Mouse (Mus musculus): ENCODE measurements around the gene Ctf2.
"Not testable (repeated sequence)": the region's sequence is repeated elsewhere in the genome, so short reads cannot be mapped to it uniquely, and the experiment has no call there.

The Ctf2 gene

DNA sequence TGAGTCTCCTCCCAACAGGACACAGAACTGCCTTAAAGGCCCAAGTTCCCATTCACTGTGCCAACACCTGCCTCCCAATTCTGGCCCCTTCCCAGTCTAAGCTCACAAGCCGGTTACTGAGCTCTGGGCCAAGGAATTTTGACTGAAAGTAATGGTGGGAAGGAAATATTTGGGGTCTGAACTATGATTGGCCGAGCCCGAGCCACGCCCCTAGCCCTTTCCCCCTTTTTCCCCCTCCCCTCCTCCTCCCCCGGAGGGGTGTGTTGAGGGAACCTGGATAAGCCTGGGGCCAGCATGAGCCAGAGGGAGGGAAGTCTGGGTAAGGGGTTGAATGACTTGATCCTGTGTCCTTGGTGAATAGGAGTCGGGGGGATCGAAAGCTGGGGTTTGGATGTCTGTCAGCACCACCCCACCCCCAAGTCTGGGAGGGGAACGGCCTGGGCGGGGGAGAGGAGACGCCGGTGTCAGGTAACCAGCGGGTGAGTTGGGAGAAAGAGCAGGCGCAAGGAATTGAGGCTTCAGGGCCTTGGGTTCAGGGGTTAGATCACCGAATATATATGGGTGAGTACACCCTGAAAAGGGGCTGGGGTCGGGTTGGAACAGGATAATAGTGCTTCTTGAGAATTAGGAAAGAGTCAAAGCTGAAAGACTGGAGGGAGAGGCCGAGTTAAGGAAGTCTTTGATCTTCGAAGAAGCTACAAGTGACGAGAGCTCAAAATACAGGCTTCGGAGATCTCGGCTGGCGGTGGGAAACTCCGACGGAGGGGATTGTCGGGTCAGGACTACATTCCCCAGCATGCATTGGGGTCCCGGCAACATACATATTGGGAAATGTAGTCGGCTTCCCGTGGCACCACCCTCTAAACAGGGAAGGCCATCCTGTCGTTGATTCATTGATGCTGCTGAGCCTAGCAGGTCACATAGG, 19.2 kb downstream of the Ctf2 start, which contains the start of gene Ctf1:
Ctf1 (plus strand) TSS at position 276 of the 925 bp plus-strand sequence.
- peak; percentile 86 for DNase-seq (ENCODE audit: low spot score)

DNA sequence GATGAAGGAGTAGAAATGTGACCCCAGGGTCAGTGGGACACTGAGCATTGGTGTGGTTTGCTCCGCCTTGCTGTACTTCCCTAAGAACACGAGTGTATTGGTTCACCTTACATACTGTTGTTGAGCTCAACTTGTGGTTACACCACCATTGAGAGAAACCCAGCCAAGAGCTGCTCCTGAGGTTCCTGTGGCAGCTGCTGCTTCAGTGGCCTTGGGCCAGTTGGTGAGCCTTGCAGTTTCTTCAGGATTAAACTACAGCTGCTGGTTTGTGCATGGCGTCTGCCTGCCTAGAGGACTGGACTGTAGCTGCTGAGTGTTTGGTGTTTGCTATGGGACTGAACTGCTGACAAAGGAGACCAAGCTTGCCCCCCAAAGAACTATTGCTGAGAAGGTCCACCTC, 20.5 kb downstream of the Ctf2 start:
- no peak for DNase-seq (ENCODE audit: low spot score)

DNA sequence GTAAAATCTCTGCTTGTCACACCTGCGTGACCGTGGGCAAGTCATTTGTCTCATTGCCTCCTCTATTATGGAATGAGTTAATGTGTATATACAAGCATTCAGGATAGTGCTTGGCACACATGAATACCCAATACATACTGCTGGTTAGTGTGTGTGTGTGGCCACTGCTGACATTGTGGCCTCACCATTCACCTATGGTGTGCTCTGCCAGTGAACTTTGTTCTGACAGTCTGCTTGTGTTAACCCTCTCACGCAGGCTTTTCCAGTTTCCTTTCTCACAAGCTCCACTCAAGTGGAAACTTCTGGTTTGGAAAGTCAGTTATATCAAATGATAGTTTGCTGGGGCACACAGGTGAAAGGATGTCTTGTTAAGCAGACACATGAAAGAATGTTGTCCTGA, 20.9 kb downstream of the Ctf2 start:
- DNase-seq (ENCODE audit: low spot score): no peak

DNA sequence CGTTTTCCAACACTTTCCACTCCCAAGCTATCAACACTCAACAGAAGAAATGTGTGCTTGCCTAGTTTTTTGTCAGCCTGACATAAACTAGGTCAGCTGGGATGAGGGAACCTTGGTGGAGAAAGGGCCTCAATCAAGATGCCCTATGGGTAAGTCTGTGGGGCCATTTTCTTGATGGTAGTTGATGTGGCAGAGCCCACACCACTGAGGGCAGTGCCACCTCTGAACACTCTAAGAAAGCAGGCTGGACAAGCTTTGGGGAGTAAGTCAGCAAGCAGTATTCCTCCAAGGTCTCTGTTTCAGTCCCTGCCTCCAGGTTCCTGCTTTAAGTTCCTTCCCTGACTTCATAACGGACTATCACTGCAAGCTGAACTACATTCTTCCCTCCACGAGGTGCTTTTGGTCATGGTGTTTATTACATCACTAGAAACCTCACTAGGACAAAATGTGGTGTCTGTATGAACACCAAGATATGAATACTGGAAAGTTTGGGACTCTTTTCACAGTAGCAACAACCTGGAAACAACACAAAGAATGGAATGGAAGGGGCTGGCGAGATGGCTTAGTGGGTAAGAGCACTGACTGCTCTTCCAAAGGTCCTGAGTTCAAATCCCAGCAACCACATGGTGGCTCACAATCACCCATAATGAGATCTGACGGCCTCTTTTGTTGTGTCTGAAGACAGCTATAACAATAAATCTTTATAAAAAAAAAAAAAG, 22.5 kb downstream of the Ctf2 start:
- no peak for DNase-seq (ENCODE audit: low spot score)

DNA sequence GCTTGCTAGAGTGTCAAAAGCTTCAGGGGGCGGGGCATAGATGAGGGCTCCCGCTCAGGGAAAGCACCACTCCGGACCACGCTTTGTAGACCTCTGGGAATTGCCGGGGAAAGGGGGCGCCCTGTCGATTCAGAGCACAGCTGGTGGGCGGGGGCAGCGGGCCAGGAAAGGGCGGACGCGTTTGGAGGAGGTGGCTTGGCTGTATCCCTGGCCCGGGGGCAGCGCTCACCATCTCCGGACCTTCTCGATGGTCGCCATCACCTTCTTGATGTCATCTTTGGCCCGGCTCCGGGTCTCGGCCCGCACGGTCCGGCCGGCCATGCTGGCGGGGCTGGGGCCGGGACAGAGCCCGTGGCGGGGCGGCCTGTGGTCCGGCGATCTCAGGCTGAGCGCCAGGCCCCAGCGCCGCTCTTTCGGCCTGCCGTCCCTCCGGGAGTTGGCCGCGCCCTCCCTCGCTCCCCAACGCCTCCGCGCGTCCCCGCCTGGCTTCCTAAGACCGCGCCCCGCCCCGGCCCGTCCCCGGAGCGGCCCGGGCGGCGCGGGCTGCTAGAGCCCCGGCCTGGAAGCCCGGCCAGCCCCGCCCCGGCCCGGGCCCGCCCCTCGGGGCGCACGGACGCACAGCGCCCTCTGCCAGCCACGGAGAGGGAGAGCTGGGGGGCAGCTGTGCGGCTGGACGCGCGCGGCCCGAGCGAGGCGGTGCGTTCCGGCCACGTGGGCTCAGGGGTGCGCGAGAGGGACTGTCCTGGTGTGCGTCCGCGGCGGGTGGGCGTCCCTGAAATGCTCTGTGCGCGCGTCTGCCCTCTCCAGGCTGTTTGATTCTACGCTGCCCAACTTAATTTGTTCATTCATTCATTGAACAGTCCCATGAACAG, 23.5 kb downstream of the Ctf2 start, which contains the start of gene Bcl7c:
Bcl7c (minus strand) TSS at position 727 of the 872 bp plus-strand sequence.
- DNase-seq (ENCODE audit: low spot score): peak; percentile 95

DNA sequence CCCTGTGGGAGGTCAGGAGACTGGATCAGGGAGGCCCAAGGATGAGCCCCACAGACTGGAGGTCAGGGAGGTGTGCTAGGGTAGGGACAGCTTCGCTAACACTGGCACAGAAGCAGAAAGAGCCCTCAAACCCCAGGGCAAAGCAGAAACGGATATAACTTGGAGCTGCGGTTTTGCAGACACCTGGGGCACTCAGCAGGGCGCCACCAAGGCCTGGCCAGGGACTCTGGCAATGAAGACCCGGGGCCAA, 24.1 kb downstream of the Ctf2 start:
- DNase-seq (ENCODE audit: low spot score): no peak

DNA sequence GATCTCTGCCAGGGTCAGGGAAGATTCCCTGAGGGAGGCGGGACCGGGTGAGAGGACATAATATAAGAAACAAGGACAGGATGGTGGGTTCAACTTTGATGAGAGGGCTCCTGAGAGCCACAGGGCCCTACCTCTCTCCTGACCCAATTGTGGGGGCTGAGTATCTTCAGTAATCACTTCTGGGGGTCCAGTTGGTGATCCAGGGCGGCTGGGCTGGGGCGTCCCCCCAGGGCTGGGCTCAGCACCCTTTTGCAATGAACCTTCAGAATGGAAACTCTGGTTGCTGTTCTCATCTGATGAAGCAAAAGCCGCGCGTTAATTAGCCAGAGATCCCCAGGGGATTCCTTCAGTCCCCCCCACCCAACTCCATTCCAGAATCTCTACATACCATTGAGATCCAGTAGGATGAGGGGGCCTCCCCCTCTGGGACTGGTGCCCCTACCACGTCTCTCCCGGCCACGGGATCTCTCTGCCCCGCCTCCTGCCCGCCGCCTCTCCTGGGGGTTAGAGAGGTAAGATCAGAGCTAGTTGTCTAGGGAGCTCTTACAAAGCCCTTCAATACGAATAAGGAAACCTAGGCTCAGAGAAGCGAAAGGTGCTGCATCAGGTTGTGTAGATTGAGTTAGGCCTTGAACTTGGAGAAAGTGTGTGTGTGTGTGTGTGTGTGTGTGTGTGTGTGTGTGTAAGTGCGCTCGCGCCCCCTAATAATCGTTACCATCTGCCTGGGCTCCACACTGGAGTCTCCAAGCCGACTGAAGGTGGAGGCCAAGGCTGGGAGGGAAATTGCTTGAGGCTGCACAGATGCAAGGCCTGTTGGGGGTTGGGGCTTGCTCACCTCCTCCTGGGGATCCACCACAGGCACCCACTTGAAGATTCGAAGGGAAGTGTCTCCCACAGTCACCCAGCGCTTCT, 24.7 kb downstream of the Ctf2 start:
- peak; percentile 13 for DNase-seq (ENCODE audit: low spot score)

DNA sequence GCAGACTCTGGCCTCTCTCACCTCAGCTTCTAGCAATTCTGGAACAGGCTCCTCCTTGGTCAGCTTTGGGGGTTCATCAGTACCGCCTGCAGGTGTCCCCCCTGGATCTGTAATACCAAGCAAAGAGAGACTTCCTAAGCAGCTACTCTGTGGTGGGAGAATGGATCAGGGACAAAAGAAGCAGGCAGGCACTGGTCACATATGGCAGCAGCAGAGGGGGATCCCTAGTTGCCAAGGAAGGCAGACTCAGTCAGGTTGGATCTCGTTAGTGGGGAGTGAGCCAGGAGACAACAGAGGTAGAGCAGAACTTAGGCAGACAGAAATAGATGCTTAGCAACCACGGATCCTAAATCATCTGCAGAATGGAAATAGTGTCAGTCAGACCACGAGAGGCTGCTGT, 26.3 kb downstream of the Ctf2 start:
- no peak for DNase-seq (ENCODE audit: low spot score)

DNA sequence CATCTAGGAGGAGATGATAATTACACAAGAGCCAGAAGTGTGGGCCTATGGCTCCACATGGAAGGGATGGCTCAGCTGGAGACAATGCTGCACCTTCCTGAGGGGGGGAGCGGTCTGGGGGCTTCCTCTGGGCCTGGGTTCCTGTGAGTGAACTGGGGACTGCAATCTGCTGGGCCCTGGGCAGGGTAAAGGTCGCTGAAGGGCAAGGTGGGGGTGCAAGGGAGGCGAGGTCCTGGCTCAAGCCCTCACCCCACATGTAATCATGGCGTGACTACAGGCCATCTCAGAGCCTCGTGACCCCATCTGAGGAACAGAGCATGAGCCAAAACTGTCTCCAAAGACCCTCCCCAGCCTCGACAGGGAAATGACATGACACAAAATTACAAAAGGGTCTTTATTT, 27.4 kb downstream of the Ctf2 start:
- no peak for DNase-seq (ENCODE audit: low spot score)

DNA sequence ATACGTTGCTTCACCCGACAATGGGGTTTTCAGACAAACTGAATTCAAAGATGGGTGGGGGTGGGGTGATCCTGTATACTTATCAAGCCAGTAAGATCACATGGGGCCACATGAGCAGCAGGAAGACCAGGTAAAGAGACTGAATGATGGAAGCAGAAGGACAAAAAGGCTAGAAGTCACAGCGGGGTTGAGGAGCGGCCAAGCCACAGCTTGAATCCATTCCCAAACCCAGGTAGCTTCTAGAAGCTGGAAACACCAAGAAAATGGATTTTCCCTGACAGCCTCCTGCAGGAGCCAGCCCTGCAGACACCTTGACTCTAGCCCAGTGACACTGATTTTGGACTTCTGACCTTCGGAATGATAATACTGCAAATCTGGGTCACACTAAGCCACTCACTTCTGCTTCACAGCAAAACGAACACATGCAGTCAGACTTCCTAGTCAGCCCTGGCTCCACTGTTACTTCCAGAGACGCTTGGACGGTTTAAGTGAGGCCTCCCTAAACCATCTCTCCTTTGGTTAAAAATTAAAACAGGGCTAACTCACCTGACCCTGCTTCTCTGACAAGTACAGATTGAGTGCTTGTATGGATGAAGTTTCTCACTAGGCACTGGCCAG, 28.3 kb downstream of the Ctf2 start:
- DNase-seq (ENCODE audit: low spot score): peak; percentile 46

DNA sequence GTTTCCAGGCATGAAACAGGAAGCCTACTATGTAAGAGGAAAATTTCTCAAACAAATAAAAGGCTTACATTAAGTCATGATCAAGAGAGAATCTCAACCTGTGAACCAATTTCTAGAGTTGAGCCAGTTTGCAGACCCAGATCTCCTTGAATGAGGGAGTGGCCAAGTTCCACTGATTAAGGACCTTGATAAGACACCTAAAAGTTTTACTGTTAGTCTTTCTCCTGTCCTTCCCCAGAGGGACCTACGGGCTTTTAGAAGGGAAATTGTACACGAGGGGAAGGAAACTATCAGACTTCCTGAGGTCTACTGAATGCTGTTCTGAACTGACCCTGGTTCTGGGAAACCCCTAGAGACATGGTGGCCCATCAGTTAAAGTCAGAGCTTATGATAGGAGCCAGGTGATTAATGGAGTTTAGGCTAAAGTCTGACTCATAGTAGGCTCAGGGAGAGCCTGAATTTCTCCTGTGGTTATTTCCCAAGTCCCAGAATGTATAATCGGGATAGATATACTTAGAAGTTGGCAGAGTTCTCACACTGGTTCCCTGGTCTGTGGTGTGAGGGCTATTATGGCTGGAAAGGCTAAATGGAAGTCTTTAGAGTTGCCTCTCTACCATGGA, 31.1 kb downstream of the Ctf2 start:
- no peak for DNase-seq (ENCODE audit: low spot score)

DNA sequence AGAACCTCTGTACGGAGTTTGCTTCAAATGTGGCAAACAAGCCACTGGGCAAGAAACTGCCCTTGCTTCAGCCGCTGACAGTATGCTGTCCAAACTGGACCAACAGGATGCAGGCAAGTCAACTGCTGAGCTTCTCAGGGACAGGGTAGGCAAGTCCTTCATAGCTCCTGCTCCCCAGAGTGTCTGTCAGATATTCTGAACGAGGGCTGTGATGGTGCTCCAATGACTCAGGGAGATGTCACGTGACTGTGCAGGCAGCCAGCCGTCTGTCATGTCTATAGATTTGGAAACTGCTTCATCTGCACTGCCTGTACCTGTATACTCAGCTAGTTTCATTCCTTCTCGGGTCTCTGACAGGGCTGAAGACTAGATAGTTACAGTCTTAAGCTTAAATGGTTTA, 33.0 kb downstream of the Ctf2 start:
- no peak for DNase-seq (ENCODE audit: low spot score)

DNA sequence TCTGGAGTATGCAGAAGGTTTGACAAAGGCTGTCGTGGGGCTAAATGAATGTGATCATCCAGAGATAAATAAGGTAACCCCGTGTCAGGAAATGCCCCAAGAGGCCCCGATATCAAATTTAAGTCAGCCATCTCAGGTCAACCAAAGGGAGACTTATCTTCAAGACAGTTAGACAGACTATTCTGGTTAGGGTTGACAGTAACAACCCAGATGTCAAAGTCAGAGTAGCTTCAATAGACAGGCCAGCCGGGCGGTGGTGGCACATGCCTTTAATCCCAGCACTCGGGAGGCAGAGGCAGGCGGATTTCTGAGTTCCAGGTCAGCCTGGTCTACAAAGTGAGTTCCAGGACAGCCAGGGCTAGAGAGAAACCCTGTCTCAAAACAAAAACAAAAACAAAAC, 38.2 kb downstream of the Ctf2 start:
- not testable (repeated sequence) for DNase-seq (ENCODE audit: low spot score)

DNA sequence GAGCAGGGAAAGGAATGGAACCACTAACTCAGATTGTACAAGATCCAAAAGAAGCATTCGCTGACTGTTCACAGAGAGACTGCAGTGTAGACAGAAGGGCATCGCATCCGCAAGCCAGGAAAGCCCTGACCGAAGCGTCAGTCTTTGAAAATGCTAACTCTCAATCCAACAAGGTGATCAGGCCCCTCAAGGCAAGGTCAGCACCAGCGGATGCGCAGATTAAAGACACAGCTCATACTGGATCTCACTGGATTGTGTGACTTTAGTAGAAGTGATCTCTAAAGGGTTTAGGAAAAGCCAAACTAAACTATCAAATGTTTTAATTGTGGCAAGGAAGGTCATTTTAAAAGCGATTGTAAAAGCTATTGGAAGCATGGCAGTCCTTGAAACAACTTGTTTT, 38.7 kb downstream of the Ctf2 start:
- DNase-seq (ENCODE audit: low spot score): no peak

DNA sequence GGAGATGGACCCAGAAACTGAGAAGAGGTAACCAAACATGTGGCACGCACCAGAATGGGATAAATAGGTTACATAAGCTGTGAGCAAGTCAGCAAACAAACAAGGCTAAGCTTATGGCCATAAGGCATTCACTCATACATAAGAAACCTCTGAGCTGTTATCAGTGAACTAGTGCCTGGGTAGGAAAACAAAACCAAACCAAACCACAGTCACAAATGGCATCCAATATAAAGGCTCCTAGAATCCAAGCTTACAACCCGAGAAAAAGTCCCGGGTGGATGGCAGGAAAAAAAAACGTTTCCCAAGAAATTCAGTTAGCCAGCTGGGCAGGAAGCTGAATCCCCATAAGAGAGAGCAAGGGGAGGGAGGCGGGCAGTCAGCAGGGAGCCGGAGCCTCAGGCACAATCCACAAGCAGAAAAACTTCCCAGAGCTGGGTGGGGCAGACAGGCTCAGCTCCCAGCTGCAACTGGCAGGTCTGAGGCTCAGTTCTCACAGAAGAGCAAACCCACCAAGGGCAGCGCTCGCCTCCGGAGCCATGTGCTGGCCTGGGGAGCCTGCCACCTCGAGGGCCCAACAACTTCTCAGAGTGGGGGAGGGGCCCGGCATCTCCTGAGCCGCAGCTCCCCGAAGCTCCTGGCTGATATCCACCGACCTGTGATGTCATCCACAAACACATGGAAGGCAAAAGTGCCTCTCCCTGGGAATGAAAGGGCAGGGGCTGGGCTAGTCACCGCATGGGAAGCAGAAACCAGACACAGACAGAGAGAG, 40.6 kb downstream of the Ctf2 start:
- peak; percentile 80 for DNase-seq (ENCODE audit: low spot score)

DNA sequence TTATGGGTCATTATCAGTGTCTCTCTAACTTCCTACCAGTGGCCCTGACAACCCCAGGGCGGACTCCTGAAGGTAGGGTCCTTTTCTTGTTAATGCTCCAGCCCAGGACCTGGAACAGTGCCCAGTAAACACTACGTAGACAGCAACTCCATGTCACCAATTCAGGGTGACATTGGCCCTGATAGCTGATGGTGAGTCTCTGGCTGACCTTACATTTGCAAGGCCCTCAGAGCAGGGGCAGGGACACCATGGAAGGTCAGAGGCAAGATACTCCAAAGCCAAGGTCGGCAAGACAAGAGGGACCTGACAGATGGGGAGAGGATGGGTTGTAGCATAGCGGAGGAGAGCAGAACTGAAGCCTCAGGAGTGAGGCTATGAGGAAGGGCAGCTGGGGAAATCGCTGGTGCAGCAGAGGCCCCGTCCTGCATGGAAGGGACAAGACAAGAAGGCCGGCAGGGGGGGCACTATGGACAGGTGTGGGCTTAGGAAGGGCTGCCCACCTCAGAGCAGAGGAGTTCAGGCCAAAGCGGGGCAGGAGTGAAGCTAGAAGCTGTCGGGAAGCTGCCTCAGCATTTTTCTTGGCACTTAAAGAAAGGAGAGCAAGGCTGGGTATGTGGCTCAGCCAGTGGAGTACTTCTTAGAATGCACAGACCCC, 42.2 kb downstream of the Ctf2 start:
- DNase-seq (ENCODE audit: low spot score): no peak

DNA sequence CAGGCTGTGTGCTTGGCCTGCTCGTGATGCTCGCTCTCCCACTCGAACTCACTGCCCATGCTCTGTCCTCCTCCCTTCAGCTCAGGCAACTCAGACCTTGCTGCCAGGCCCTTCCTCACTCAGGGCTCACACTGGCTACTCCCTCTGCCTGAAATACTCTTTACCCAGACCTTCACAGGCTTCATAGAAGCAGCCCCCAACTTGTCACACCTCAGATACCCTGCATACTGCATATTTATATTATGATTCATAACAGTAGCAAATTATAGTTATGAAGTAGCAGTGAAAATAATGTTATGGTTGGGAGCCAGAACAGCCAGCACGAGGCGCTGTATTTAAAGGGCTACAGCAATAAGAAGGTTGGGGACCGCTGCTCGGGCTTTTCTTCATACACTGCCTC, 43.0 kb downstream of the Ctf2 start:
- no peak for DNase-seq (ENCODE audit: low spot score)

DNA sequence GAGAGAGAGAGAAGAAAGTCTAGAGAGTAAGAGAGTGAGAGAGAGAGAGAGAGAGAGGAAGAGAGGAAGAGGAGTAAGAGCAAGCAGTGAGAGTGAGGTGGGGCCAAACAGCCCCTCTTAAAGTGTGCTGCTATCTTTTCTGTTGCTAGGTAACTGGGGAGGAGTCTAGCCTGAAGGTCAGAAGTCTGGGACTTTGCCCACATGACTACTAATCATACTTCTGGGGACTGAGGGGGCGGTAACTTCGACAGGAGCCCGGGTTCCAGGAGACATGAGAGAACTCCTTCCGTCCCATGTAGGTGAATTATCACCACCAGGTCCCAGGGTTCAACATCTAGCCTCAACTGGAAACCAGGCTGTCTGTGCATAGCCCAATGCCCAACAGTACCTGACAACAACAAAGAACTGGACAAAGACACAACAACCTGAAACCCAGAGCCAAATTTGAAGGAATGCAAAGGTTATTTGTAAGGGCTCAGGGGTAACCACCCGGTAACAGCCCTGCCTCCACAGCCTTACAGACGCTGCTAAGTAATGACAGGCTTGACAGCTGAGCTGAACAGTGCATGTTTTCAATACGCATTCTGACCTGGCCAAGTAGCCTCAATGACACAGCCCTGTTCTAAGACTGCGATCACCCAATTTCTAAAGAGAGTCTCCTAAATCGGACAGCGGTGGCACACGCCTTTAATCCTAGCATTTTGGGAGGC, 45.1 kb downstream of the Ctf2 start:
- peak; percentile 72 for DNase-seq (ENCODE audit: low spot score)

Measured in yolk sac, embryonic 10.5 days (tissue).